In the genomic region with DNA sequence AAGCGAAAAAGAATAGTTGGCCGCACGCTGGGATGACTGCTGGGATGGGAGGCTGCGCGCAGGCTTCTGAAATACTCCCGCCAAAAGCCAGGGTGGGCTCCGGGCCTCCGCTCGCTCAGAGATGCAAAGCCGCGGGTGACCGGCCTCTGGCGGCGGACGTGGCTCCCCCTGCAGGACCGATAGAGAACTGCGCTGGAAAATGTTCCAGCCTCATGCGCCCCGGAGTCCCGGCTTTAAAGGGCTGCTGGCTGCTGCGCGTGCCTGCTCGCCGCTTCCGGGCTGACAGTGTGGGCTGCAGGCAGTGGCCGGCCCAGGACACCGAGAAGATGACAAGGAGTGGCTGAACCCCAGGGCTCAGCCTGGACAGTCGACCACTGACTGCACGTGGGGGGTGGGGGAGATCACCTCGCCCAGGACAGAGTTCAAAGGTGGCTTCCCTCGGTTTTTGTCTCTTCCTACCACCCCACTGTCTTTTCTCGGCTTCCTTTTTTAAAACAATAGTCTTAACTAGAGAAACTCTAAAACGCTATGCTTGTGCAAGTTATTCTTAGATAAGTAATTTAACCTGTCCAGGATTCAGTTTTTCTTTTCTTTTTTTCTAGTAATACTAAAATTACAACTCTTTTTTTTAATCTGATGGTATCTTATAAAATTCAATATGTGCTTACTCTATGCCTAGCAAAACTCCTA, we compare ENCODE assay signal across 1 mouse cellular context.
A peak's percentile ranks its signal among the peaks of the same experiment; 100 is the strongest.
TF ChIP-seq lines count a peak whose summit lies in the region.

No protein-coding gene starts in this region.

TF ChIP-seq in CH12.LX, 34 proteins besides CTCF, POLR2A, EP300 and RAD21 (continued from another document):
- TF ChIP-seq USF2 (conservative IDR thresholded peaks at IDR 0.05; ENCODE audit: low read depth, low read length) (no peak), ZNF384 (IDR thresholded peaks at IDR 0.05; ENCODE audit: low read depth, low read length) (no peak), BHLHE40 (IDR thresholded peaks at IDR 0.05; ENCODE audit: low read depth, low read length) (peak; percentile 91), PAX5 (IDR thresholded peaks at IDR 0.05; ENCODE audit: low read length) (no peak), MXI1 (IDR thresholded peaks at IDR 0.05; ENCODE audit: low read depth, low read length) (peak; percentile 91), TBP (conservative IDR thresholded peaks at IDR 0.05; ENCODE audit: low read depth, low read length) (0 out of 2 replicates have a peak, but pooled peaks have one; percentile 29), ZKSCAN1 (IDR thresholded peaks at IDR 0.05; ENCODE audit: borderline replicate concordance, low read depth, low read length) (no peak), NRF1 (IDR thresholded peaks at IDR 0.05; ENCODE audit: low read depth, low read length) (peak; percentile 79), TCF12 (IDR thresholded peaks at IDR 0.05; ENCODE audit: low read depth, low read length) (peak; percentile 73), NELFE (IDR thresholded peaks at IDR 0.05; ENCODE audit: low read depth, low read length) (peak; percentile 28; the same call in 1 of the 2 replicates), MYC (IDR thresholded peaks at IDR 0.05; ENCODE audit: low read depth, low read length) (peak; percentile 64; the same call in 1 of the 2 replicates), MAFK (IDR thresholded peaks at IDR 0.05; ENCODE audit: insufficient replicate concordance, low read length) (no peak), JUN (IDR thresholded peaks at IDR 0.05; ENCODE audit: insufficient read depth, low read depth, low read length) (no peak), ZMIZ1 (IDR thresholded peaks at IDR 0.05; ENCODE audit: low read depth, low read length) (no peak), MAZ (IDR thresholded peaks at IDR 0.05; ENCODE audit: low read depth, low read length) (no peak), MAX (IDR thresholded peaks at IDR 0.05; ENCODE audit: low read length) (peak; percentile 55; the same call in 1 of the 2 replicates), CHD2 (IDR thresholded peaks at IDR 0.05; ENCODE audit: low read length) (no peak), IRF4 (IDR thresholded peaks at IDR 0.05; ENCODE audit: low read depth, low read length) (peak; percentile 60; the same call in 1 of the 2 replicates), USF1 (IDR thresholded peaks at IDR 0.05; ENCODE audit: low read depth, low read length) (no peak), ETS1 (conservative IDR thresholded peaks at IDR 0.05; ENCODE audit: low read depth, low read length) (no peak; the same call in 1 of the 2 replicates), CHD1 (IDR thresholded peaks at IDR 0.05; ENCODE audit: low read depth, low read length) (no peak), POLR2AphosphoS2 (IDR thresholded peaks at IDR 0.05; ENCODE audit: low read depth, low read length) (no peak), GABPA (IDR thresholded peaks at IDR 0.05; ENCODE audit: insufficient replicate concordance, low read depth, low read length) (no peak)
